Mouse (Mus musculus) gonadal fat pad, adult 2 months (tissue): Measurements from ENCODE around the gene Cdh13. TPM values are rescaled to one million over a fixed set of nuclear protein-coding genes. Genes with fewer than 3 reads are reported as not detected.

Experiments
- DNase-seq: peaks from one replicate; pipeline ENCODE4 v3.0.0-alpha.2; 2012; ENCODE audit warnings: low read depth
- polyA plus RNA-seq: library from polyadenylated mRNA; depleted of rRNA; stranded (reverse); fragments of >200 nt; gene quantifications from 2 replicates; pipeline ENCODE4 v1.2.3, GENCODE M21; 2012

Cdh13 gene
- polyA plus RNA-seq, 1 experiment = 26.9 TPM

- DNase-seq = no peak
Observed at GRCm38 (mm10) chr8:118446516-118446915, 163.0 kb downstream of the Cdh13 start.

GRCm38 (mm10) chr8:118448011-118448410, 164.5 kb downstream of the Cdh13 start:
- no peak for DNase-seq

- no peak for DNase-seq
Observed at GRCm38 (mm10) chr8:118452445-118453103, 169.0 kb downstream of the Cdh13 start.

- no peak for DNase-seq
Observed at GRCm38 (mm10) chr8:118455245-118455644, 171.7 kb downstream of the Cdh13 start.

- no peak for DNase-seq
Observed at GRCm38 (mm10) chr8:118465330-118465948, 181.9 kb downstream of the Cdh13 start.

GRCm38 (mm10) chr8:118477587-118477986, 194.1 kb downstream of the Cdh13 start:
- DNase-seq = no peak

- DNase-seq = no peak
Observed at GRCm38 (mm10) chr8:118488735-118489134, 205.2 kb downstream of the Cdh13 start.

- no peak for DNase-seq
Observed at GRCm38 (mm10) chr8:118502509-118502908, 219.0 kb downstream of the Cdh13 start.

GRCm38 (mm10) chr8:118509426-118509825, 225.9 kb downstream of the Cdh13 start:
- DNase-seq = no peak

GRCm38 (mm10) chr8:118513259-118513658, 229.7 kb downstream of the Cdh13 start:
- DNase-seq = no peak

- no peak for DNase-seq
Observed at GRCm38 (mm10) chr8:118515616-118516015, 232.1 kb downstream of the Cdh13 start.

- DNase-seq = no peak
Observed at GRCm38 (mm10) chr8:118517071-118517470, 233.5 kb downstream of the Cdh13 start.

- no peak for DNase-seq
Observed at GRCm38 (mm10) chr8:118518030-118518741, 234.7 kb downstream of the Cdh13 start.

GRCm38 (mm10) chr8:118518742-118519102, 235.2 kb downstream of the Cdh13 start:
- DNase-seq = no peak

- DNase-seq = no peak
Observed at GRCm38 (mm10) chr8:118523922-118524321, 240.4 kb downstream of the Cdh13 start.

- DNase-seq = no peak
Observed at GRCm38 (mm10) chr8:118538816-118539558, 255.5 kb downstream of the Cdh13 start.

- no peak for DNase-seq
Observed at GRCm38 (mm10) chr8:118539559-118539819, 256.0 kb downstream of the Cdh13 start.

GRCm38 (mm10) chr8:118539941-118540340, 256.4 kb downstream of the Cdh13 start:
- no peak for DNase-seq

GRCm38 (mm10) chr8:118552397-118552796, 268.9 kb downstream of the Cdh13 start:
- no peak for DNase-seq

GRCm38 (mm10) chr8:118552842-118553241, 269.3 kb downstream of the Cdh13 start:
- DNase-seq = no peak

GRCm38 (mm10) chr8:118564024-118564423, 280.5 kb downstream of the Cdh13 start:
- no peak for DNase-seq

- DNase-seq = no peak
Observed at GRCm38 (mm10) chr8:118565186-118565585, 281.7 kb downstream of the Cdh13 start.
